14 mouse cellular contexts compared by ENCODE assay signal in genomic region chr16:20706407-20707055, GRCm38 (mm10). TPM values are rescaled to one million over a fixed set of nuclear protein-coding genes. Genes with fewer than 3 reads are reported as not detected.
A peak's percentile ranks its signal among the peaks of the same experiment; 100 is the strongest.
DNase-seq lines count a peak whose midpoint lies in the region; ATAC-seq and TF ChIP-seq lines count a peak whose summit lies in the region.
"Had no signal": no experiment of that assay in that cellular context is flagged by ENCODE, and none has a peak within 500 bp of the region (broad histone marks: within the 10 kb centered on the region; RNA-seq: fewer than 3 reads in every experiment).

No protein-coding gene starts in this region.

- H3K9me3 ChIP-seq in E14TG2a.4 (ENCODE audit: low read length): peaks cover 24% of the 10 kb centered on the region
- H3K9me3 ChIP-seq in liver, embryonic 11.5 days (ENCODE audit: control insufficient read depth, low read length): no peaks in the 10 kb centered on the region
- H3K9me3 ChIP-seq in forebrain, embryonic 12.5 days: no peaks in the 10 kb centered on the region
- H3K9me3 ChIP-seq in hindbrain, embryonic 14.5 days (ENCODE audit: control insufficient read depth, low read length): no peaks in the 10 kb centered on the region
- H3K9me3 ChIP-seq: hindbrain, embryonic 13.5 days; midbrain, embryonic 12.5 days; neural tube, embryonic 13.5 days had no signal

- peaks cover 90% of the 10 kb centered on the region for H3K36me3 ChIP-seq in E14TG2a.4 (ENCODE audit: insufficient read depth, low read length)
- H3K36me3 ChIP-seq in liver, embryonic 11.5 days (ENCODE audit: control insufficient read depth, insufficient read depth, low read length): peaks cover 14% of the 10 kb centered on the region
- peaks cover 57% of the 10 kb centered on the region for H3K36me3 ChIP-seq in forebrain, embryonic 12.5 days (replicated peaks)
- peaks cover 76% of the 10 kb centered on the region for H3K36me3 ChIP-seq in hindbrain, embryonic 14.5 days (replicated peaks; ENCODE audit: control insufficient read depth, insufficient read depth)

- no peaks in the 10 kb centered on the region for H3K27me3 ChIP-seq in E14TG2a.4 (ENCODE audit: insufficient read depth, low read length)
- no peaks in the 10 kb centered on the region for H3K27me3 ChIP-seq in liver, embryonic 11.5 days (replicated peaks; ENCODE audit: control insufficient read depth, insufficient read depth, low read length)
- no peaks in the 10 kb centered on the region for H3K27me3 ChIP-seq in forebrain, embryonic 12.5 days
- H3K27me3 ChIP-seq in hindbrain, embryonic 14.5 days (ENCODE audit: control insufficient read depth, insufficient read depth, low read length): no peaks in the 10 kb centered on the region
- H3K27me3 ChIP-seq: hindbrain, embryonic 13.5 days; midbrain, embryonic 12.5 days; neural tube, embryonic 13.5 days; Patski had no signal

- peaks cover 85% of the 10 kb centered on the region for H3K4me1 ChIP-seq in E14TG2a.4 (replicated peaks; ENCODE audit: low read depth, low read length)
- peaks cover 62% of the 10 kb centered on the region for H3K4me1 ChIP-seq in liver, embryonic 11.5 days (replicated peaks; ENCODE audit: control insufficient read depth, insufficient read depth, low read length)
- H3K4me1 ChIP-seq in forebrain, embryonic 12.5 days: peaks cover 18% of the 10 kb centered on the region
- peaks cover 11% of the 10 kb centered on the region for H3K4me1 ChIP-seq in hindbrain, embryonic 14.5 days (replicated peaks; ENCODE audit: control insufficient read depth, insufficient read depth, low read length)

- no peak for TF ChIP-seq CTCF in E14TG2a.4 (conservative IDR thresholded peaks at IDR 0.05; ENCODE audit: low read length)

- peak overlapping the region; percentile 39; the same call in 1 of the 2 replicates for H3K9ac ChIP-seq in liver, embryonic 11.5 days (ENCODE audit: low read depth, low read length)
- H3K9ac ChIP-seq in forebrain, embryonic 12.5 days: no peak overlapping the region
- no peak overlapping the region for H3K9ac ChIP-seq in hindbrain, embryonic 14.5 days
- H3K9ac ChIP-seq: midbrain, embryonic 12.5 days; neural tube, embryonic 13.5 days had no signal

- peak; percentile 30; the same call in 1 of the 2 replicates for ATAC-seq in liver, embryonic 11.5 days (replicated peaks; ENCODE audit: low FRiP score)
- no peak for ATAC-seq in forebrain, embryonic 12.5 days (ENCODE audit: low FRiP score)
- ATAC-seq in hindbrain, embryonic 14.5 days (ENCODE audit: low FRiP score): no peak
- ATAC-seq: Patski had no signal

- H3K4me3 ChIP-seq in E14TG2a.4 (replicated peaks; ENCODE audit: low read length): peak overlapping the region; percentile 13
- H3K4me3 ChIP-seq in liver, embryonic 11.5 days (ENCODE audit: low read depth, low read length): no peak overlapping the region
- H3K4me3 ChIP-seq in forebrain, embryonic 12.5 days (replicated peaks): no peak overlapping the region
- no peak overlapping the region for H3K4me3 ChIP-seq in hindbrain, embryonic 14.5 days (replicated peaks; ENCODE audit: low read length)
- H3K4me3 ChIP-seq: hindbrain, embryonic 13.5 days; midbrain, embryonic 12.5 days; neural tube, embryonic 13.5 days had no signal

- H3K27ac ChIP-seq in liver, embryonic 11.5 days (ENCODE audit: low read depth, low read length): peak overlapping the region; percentile 91
- no peak overlapping the region for H3K27ac ChIP-seq in forebrain, embryonic 12.5 days
- no peak overlapping the region for H3K27ac ChIP-seq in hindbrain, embryonic 14.5 days
- H3K27ac ChIP-seq: hindbrain, embryonic 13.5 days; midbrain, embryonic 12.5 days; neural tube, embryonic 13.5 days had no signal

- WGBS in liver, embryonic 11.5 days: 67% methylated on average over 2 of the region's 2 CpGs
- 92% methylated on average over 2 of the region's 2 CpGs for WGBS in forebrain, embryonic 12.5 days
- 89% methylated on average over 2 of the region's 2 CpGs for WGBS in hindbrain, embryonic 14.5 days

- peak overlapping the region; percentile 30; the same call in 1 of the 2 replicates for H3K4me2 ChIP-seq in liver, embryonic 11.5 days
- H3K4me2 ChIP-seq in forebrain, embryonic 12.5 days: no peak overlapping the region
- H3K4me2 ChIP-seq in hindbrain, embryonic 14.5 days (replicated peaks): no peak overlapping the region
- H3K4me2 ChIP-seq: hindbrain, embryonic 13.5 days; midbrain, embryonic 12.5 days; neural tube, embryonic 13.5 days had no signal

- DNase-seq in adrenal gland, postnatal 10 days: peak; percentile 50
- no peak for DNase-seq in adrenal gland, postnatal 25 days
- DNase-seq in kidney, postnatal 14 days: peak; percentile 67
- no peak for DNase-seq in kidney, adult 8-10 months
- DNase-seq in liver, embryonic 11.5 days (ENCODE audit: low spot score): no peak
- no peak for DNase-seq in hindbrain, embryonic 14.5 days (ENCODE audit: low spot score)
- DNase-seq: lung, adult 2 months; thymus, adult 2 months had no signal

RNA-seq across cellular contexts. Expression of gene Polr2h, which starts 10.9 kb away (rescaled TPM):
- 10 to 100 TPM; 26.0 to 31.7 TPM for total RNA-seq in adrenal gland, postnatal 10 days (2021)
- total RNA-seq in adrenal gland, postnatal 25 days (2021): 49.8 and 56.3 TPM in 2 replicates
- polyA plus RNA-seq in liver, embryonic 11.5 days (2014; fragmentation: Nextera tagmentation; extraction: Ambion mirVana): 124 and 127 TPM in 2 replicates
- polyA plus RNA-seq in forebrain, embryonic 12.5 days (2016; fragmentation: Nextera tagmentation; extraction: Ambion mirVana): 85.7 and 94.0 TPM in 2 replicates
- polyA plus RNA-seq in hindbrain, embryonic 14.5 days (2014; fragmentation: Nextera tagmentation; extraction: Ambion mirVana): 93.2 and 95.9 TPM in 2 replicates

RNA-seq across cellular contexts. Expression of gene Clcn2, which starts 11.0 kb away (rescaled TPM):
- 10 to 100 TPM; 15.2 to 26.5 TPM for total RNA-seq in adrenal gland, postnatal 10 days (2021)
- total RNA-seq in adrenal gland, postnatal 25 days (2021): 45.9 and 74.4 TPM in 2 replicates
- polyA plus RNA-seq in liver, embryonic 11.5 days (2014; fragmentation: Nextera tagmentation; extraction: Ambion mirVana): 14.4 and 15.3 TPM in 2 replicates
- polyA plus RNA-seq in forebrain, embryonic 12.5 days (2016; fragmentation: Nextera tagmentation; extraction: Ambion mirVana): 18.8 and 23.5 TPM in 2 replicates
- polyA plus RNA-seq in hindbrain, embryonic 14.5 days (2014; fragmentation: Nextera tagmentation; extraction: Ambion mirVana): 28.7 and 32.1 TPM in 2 replicates

RNA-seq across cellular contexts. Expression of gene Fam131a, which starts 13.5 kb away (rescaled TPM):
- 10 to 100 TPM; 12.8 to 15.1 TPM for total RNA-seq in adrenal gland, postnatal 10 days (2021)
- 14.8 and 17.6 TPM in 2 replicates for total RNA-seq in adrenal gland, postnatal 25 days (2021)
- 2.1 TPM in 2 replicates for polyA plus RNA-seq in liver, embryonic 11.5 days (2014; fragmentation: Nextera tagmentation; extraction: Ambion mirVana)
- 21.9 and 25.6 TPM in 2 replicates for polyA plus RNA-seq in forebrain, embryonic 12.5 days (2016; fragmentation: Nextera tagmentation; extraction: Ambion mirVana)
- 41.8 and 44.2 TPM in 2 replicates for polyA plus RNA-seq in hindbrain, embryonic 14.5 days (2014; fragmentation: Nextera tagmentation; extraction: Ambion mirVana)

RNA-seq across cellular contexts. Expression of gene Chrd, which starts 26.4 kb away (rescaled TPM):
- total RNA-seq in adrenal gland, postnatal 10 days (2021): 1 to 10 TPM; 5.2 to 6.0 TPM
- 8.1 and 13.5 TPM in 2 replicates for total RNA-seq in adrenal gland, postnatal 25 days (2021)
- polyA plus RNA-seq in liver, embryonic 11.5 days (2014; fragmentation: Nextera tagmentation; extraction: Ambion mirVana): 0.77 and 0.93 TPM in 2 replicates
- polyA plus RNA-seq in forebrain, embryonic 12.5 days (2016; fragmentation: Nextera tagmentation; extraction: Ambion mirVana): 2.1 and 2.9 TPM in 2 replicates
- polyA plus RNA-seq in hindbrain, embryonic 14.5 days (2014; fragmentation: Nextera tagmentation; extraction: Ambion mirVana): 5.4 and 7.3 TPM in 2 replicates

RNA-seq across cellular contexts. Expression of gene Thpo, which starts 27.8 kb away (rescaled TPM):
- 1 to 10 TPM; 2.5 to 3.3 TPM for total RNA-seq in adrenal gland, postnatal 10 days (2021)
- total RNA-seq in adrenal gland, postnatal 25 days (2021): 1.6 and 3.2 TPM in 2 replicates
- polyA plus RNA-seq in liver, embryonic 11.5 days (2014; fragmentation: Nextera tagmentation; extraction: Ambion mirVana): 4.1 and 4.3 TPM in 2 replicates
- polyA plus RNA-seq in forebrain, embryonic 12.5 days (2016; fragmentation: Nextera tagmentation; extraction: Ambion mirVana): 0.36 and 0.79 TPM in 2 replicates
- polyA plus RNA-seq in hindbrain, embryonic 14.5 days (2014; fragmentation: Nextera tagmentation; extraction: Ambion mirVana): 0.86 and 1.2 TPM in 2 replicates

Comparison
In these comparisons a context has a peak if more than half of its experiments do, and no peak if none do; other contexts are left out.
1. DNase-seq: peak in adrenal gland, postnatal 10 days (single experiment) and kidney, postnatal 14 days (single experiment); none in adrenal gland, postnatal 25 days (single experiment), kidney, adult 8-10 months (0 of 2), liver, embryonic 11.5 days (single experiment) and hindbrain, embryonic 14.5 days (single experiment).